In the genomic region with DNA sequence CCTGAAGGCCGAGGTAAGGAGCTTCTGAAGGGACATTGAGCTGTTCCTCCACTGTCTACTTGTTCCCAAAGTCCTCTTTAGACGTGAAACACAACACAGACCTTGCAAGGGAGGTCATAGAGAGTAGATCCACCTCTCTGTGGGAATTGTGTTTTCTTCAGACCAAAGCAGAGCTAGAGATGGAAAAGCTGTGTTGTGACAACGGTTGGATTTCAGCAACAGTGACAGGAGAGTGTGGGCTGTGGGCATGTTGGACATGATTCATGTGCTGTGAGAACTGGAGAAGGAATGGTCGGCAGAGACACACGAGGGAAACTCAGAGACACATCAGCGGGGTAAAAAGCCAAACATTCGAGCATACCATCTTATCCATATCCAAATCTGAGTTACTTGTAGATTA, we compare ENCODE assay signal across 22 mouse cellular contexts.
DNase-seq lines count a peak whose midpoint lies in the region; ATAC-seq and TF ChIP-seq lines count a peak whose summit lies in the region.
"Had no signal": no experiment of that assay in that cellular context is flagged by ENCODE, and none has a peak within 500 bp of the region (broad histone marks: within the 10 kb centered on the region; RNA-seq: fewer than 3 reads in every experiment).

No protein-coding gene starts in this region.

- no peaks in the 10 kb centered on the region for H3K27me3 ChIP-seq in kidney, postnatal 0 days (ENCODE audit: insufficient read depth, low read length)
- H3K27me3 ChIP-seq in limb, embryonic 11.5 days (ENCODE audit: control insufficient read depth, insufficient read depth, low read length): no peaks in the 10 kb centered on the region
- H3K27me3 ChIP-seq: CH12.LX; embryonic facial prominence, embryonic 15.5 days; forebrain, embryonic 15.5 days; Patski had no signal

- H3K27ac ChIP-seq in kidney, postnatal 0 days: no peak overlapping the region
- 0 out of 2 replicates have a peak overlapping the region, but pooled peaks have one; percentile 1 for H3K27ac ChIP-seq in limb, embryonic 11.5 days (replicated peaks; ENCODE audit: low read depth, low read length)
- H3K27ac ChIP-seq in gastrocnemius, adult 2 months: no peak overlapping the region
- H3K27ac ChIP-seq: embryonic facial prominence, embryonic 15.5 days; forebrain, embryonic 15.5 days; heart, adult 2 months; heart, embryonic 15.5 days; hindbrain, embryonic 14.5 days had no signal

- H3K36me3 ChIP-seq in kidney, postnatal 0 days (ENCODE audit: insufficient read depth, low read length): no peaks in the 10 kb centered on the region
- no peaks in the 10 kb centered on the region for H3K36me3 ChIP-seq in limb, embryonic 11.5 days (ENCODE audit: control insufficient read depth, insufficient read depth, low read length)
- H3K36me3 ChIP-seq: embryonic facial prominence, embryonic 15.5 days; forebrain, embryonic 15.5 days; heart, embryonic 15.5 days; hindbrain, embryonic 10.5 days had no signal

- intact Hi-C loops in heart, postnatal 36 days (cut with DNase I): loop anchor here (10.0 kb wide), 1 partner anchor 651 kb away; no protein-coding TSS in a partner anchor
- intact Hi-C loops in gastrocnemius, adult 2 months (cut with DNase I): no loop called here

- H3K9ac ChIP-seq in kidney, postnatal 0 days (ENCODE audit: low read depth, low read length): no peak overlapping the region
- no peak overlapping the region for H3K9ac ChIP-seq in limb, embryonic 11.5 days (ENCODE audit: low read length)
- H3K9ac ChIP-seq: embryonic facial prominence, embryonic 15.5 days; forebrain, embryonic 15.5 days; heart, embryonic 15.5 days; hindbrain, embryonic 14.5 days had no signal

- H3K4me2 ChIP-seq in kidney, postnatal 0 days (ENCODE audit: low read length): no peak overlapping the region
- no peak overlapping the region for H3K4me2 ChIP-seq in limb, embryonic 11.5 days (ENCODE audit: low read depth, severe bottlenecking)
- H3K4me2 ChIP-seq: embryonic facial prominence, embryonic 15.5 days; forebrain, embryonic 15.5 days; heart, embryonic 11.5 days; heart, embryonic 15.5 days; hindbrain, embryonic 14.5 days had no signal

- 33% methylated on average over 7 of the region's 7 CpGs for WGBS in kidney, postnatal 0 days
- 58% methylated on average over 7 of the region's 7 CpGs for WGBS in limb, embryonic 11.5 days

- ATAC-seq in kidney, postnatal 0 days (replicated peaks; ENCODE audit: low FRiP score, low read depth): 0 out of 2 replicates have a peak, but pooled peaks have one; percentile 17
- no peak for ATAC-seq in limb, embryonic 11.5 days (ENCODE audit: insufficient number of reproducible peaks, low FRiP score, low TSS enrichment, low read depth)
- ATAC-seq: forebrain, embryonic 15.5 days; Patski had no signal

- H3K4me1 ChIP-seq in kidney, postnatal 0 days (replicated peaks; ENCODE audit: insufficient read depth, low read length): no peaks in the 10 kb centered on the region
- H3K4me1 ChIP-seq in limb, embryonic 11.5 days (ENCODE audit: control insufficient read depth, insufficient read depth, low read length): peaks cover 46% of the 10 kb centered on the region
- H3K4me1 ChIP-seq: heart, embryonic 15.5 days had no signal

- peak; percentile 22 for DNase-seq in heart, adult 11 months
- DNase-seq in heart, postnatal 36 days: no peak
- peak; percentile 66 for DNase-seq in kidney, postnatal 0 days (ENCODE audit: low spot score)
- no peak for DNase-seq in kidney, postnatal 4 days
- no peak for DNase-seq in limb, embryonic 11.5 days (ENCODE audit: low spot score)
- no peak for DNase-seq in cerebellum, adult 11 months
- no peak for DNase-seq in gastrocnemius, adult 2 months
- DNase-seq: adrenal gland, adult 2 months; adrenal gland, postnatal 25 days; cerebellum, adult 2 months; cerebellum, postnatal 10 days; gastrocnemius, postnatal 10 days; heart, adult 2 months; heart, postnatal 14 days had no signal

- H3K4me3 ChIP-seq in kidney, postnatal 0 days (replicated peaks; ENCODE audit: low read depth, low read length): no peak overlapping the region
- no peak overlapping the region for H3K4me3 ChIP-seq in limb, embryonic 11.5 days (ENCODE audit: low read depth, low read length)
- no peak overlapping the region for H3K4me3 ChIP-seq in gastrocnemius, adult 2 months
- H3K4me3 ChIP-seq: embryonic facial prominence, embryonic 15.5 days; forebrain, embryonic 15.5 days; heart, adult 2 months; heart, embryonic 15.5 days; hindbrain, embryonic 10.5 days had no signal

- H3K9me3 ChIP-seq in kidney, postnatal 0 days (replicated peaks; ENCODE audit: low read length): no peaks in the 10 kb centered on the region
- no peaks in the 10 kb centered on the region for H3K9me3 ChIP-seq in limb, embryonic 11.5 days (ENCODE audit: control insufficient read depth, low read length)
- H3K9me3 ChIP-seq: embryonic facial prominence, embryonic 15.5 days; forebrain, embryonic 15.5 days; heart, embryonic 15.5 days; hindbrain, embryonic 10.5 days had no signal

- no peak for TF ChIP-seq CTCF in kidney, postnatal 0 days (IDR thresholded peaks at IDR 0.05; ENCODE audit: low read depth)
- TF ChIP-seq CTCF in gastrocnemius, adult 2 months (IDR thresholded peaks at IDR 0.05): no peak

Comparison
In these comparisons a context has a peak if more than half of its experiments do, and no peak if none do; other contexts are left out.
1. DNase-seq: peak in heart, adult 11 months (single experiment) and kidney, postnatal 0 days (single experiment); none in heart, postnatal 36 days (0 of 2), kidney, postnatal 4 days (0 of 2), limb, embryonic 11.5 days (single experiment), cerebellum, adult 11 months (single experiment) and gastrocnemius, adult 2 months (single experiment).